Mouse (Mus musculus): Measurements from ENCODE around the gene Iqub.

DNA sequence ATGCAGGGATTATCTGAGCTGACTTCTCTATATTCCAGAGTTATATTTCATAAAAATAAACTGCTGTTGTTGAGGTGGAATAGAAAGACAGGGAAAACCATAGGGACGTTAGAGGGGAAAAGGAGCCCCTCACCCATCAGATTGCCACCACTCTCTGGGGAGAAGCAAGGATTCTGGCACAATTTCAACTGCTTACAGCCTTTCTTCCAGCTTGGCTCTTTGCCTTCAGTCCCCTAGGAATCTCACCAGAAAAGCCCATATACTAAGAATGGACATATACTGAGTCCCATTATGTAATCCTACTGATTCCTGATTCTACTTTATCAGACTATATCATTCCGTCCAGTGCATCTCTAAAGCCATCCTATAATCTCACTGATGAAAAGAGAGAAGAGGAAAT is 10.7 kb downstream of the Iqub start:
- TF ChIP-seq CTCF (IDR thresholded peaks at IDR 0.05; ENCODE audit: control insufficient read depth, insufficient read depth, insufficient replicate concordance, low read depth, low read length): no peak
- TF ChIP-seq POLR2A (IDR thresholded peaks at IDR 0.05; ENCODE audit: control insufficient read depth, low read depth, low read length): no peak

All from testis, adult 2 months (tissue).